Mouse (Mus musculus): ENCODE measurements at regions not wholly inside any gene's neighbourhood (a gene's known extent, or its start where the extent isn't known, plus 50 kb on each side); places are given as distances from the start of the nearest gene placed in this dataset.

GRCm38 (mm10) chr2:134419581-134419980 is 134.6 kb downstream of the Hao1 start:
- no peak for DNase-seq (ENCODE audit: low read depth, low spot score)

- DNase-seq (ENCODE audit: low read depth, low spot score), result no peak
These were observed 154.6 kb downstream of the Hao1 start for GRCm38 (mm10) chr2:134399564-134399963.

GRCm38 (mm10) chr2:134393421-134393820 is 160.7 kb downstream of the Hao1 start:
- no peak for DNase-seq (ENCODE audit: low read depth, low spot score)

- no peak for DNase-seq (ENCODE audit: low read depth, low spot score)
These were observed 179.1 kb downstream of the Hao1 start for GRCm38 (mm10) chr2:134375116-134375515.

GRCm38 (mm10) chr2:134350894-134351501 is 203.2 kb downstream of the Hao1 start:
- DNase-seq (ENCODE audit: low read depth, low spot score), result no peak

- DNase-seq (ENCODE audit: low read depth, low spot score), result peak; percentile 14
These were observed 203.7 kb downstream of the Hao1 start for GRCm38 (mm10) chr2:134350442-134350841.

GRCm38 (mm10) chr2:134342515-134343140 is 211.5 kb downstream of the Hao1 start:
- DNase-seq (ENCODE audit: low read depth, low spot score), result no peak

GRCm38 (mm10) chr2:134308092-134308491 is 246.1 kb downstream of the Hao1 start:
- DNase-seq (ENCODE audit: low read depth, low spot score), result no peak

- no peak for DNase-seq (ENCODE audit: low read depth, low spot score)
These were observed 264.0 kb downstream of the Hao1 start for GRCm38 (mm10) chr2:134290126-134290691.

- no peak for DNase-seq (ENCODE audit: low read depth, low spot score)
These were observed 278.3 kb downstream of the Hao1 start for GRCm38 (mm10) chr2:134275881-134276280.

- no peak for DNase-seq (ENCODE audit: low read depth, low spot score)
These were observed 285.7 kb downstream of the Hao1 start for GRCm38 (mm10) chr2:134268466-134268865.

Data from brain, embryonic 18.5 days (tissue).